Mouse (Mus musculus) heart, embryonic 15.5 days (tissue): Measurements from ENCODE around the gene Lpar5. TPM values are rescaled to one million over a fixed set of nuclear protein-coding genes. Genes with fewer than 3 reads are reported as not detected.

Source experiments
- ATAC-seq: fragments of 200-750 bp; cut with Nextera tagmentation; replicated peaks from 2 replicates; pipeline ENCODE4 v1.8.0; 2017; ENCODE audit warnings: low read depth, moderate TSS enrichment; ENCODE audit not compliant: insufficient number of reproducible peaks, insufficient read depth, low FRiP score
- H3K27ac ChIP-seq: fragments of 300-500 bp; sonication (generic); 2 replicates; pipeline ENCODE4 v1.5.1; 2015; ENCODE audit warnings: mild to moderate bottlenecking, inconsistent platforms
- H3K27me3 ChIP-seq: fragments of 300-500 bp; sonication (generic); 2 replicates; pipeline ENCODE4 v1.6.1; 2015; ENCODE audit warnings: inconsistent platforms
- H3K36me3 ChIP-seq: fragments of 300-500 bp; sonication (generic); 2 replicates; pipeline ENCODE4 v1.6.1; 2015; ENCODE audit warnings: mild to moderate bottlenecking, inconsistent platforms
- H3K4me1 ChIP-seq: fragments of 300-500 bp; sonication (generic); replicated peaks from 2 replicates; pipeline ENCODE4 v1.6.1; 2015; ENCODE audit warnings: inconsistent platforms
- H3K4me2 ChIP-seq: fragments of 300-500 bp; sonication (generic); 2 replicates; pipeline ENCODE4 v1.6.1; 2015; ENCODE audit warnings: inconsistent platforms, mild to moderate bottlenecking, moderate library complexity
- H3K4me3 ChIP-seq: fragments of 300-500 bp; sonication (generic); 2 replicates; pipeline ENCODE4 v1.5.1; 2015; ENCODE audit warnings: mild to moderate bottlenecking, inconsistent platforms
- H3K9ac ChIP-seq: fragments of 300-500 bp; sonication (generic); 2 replicates; pipeline ENCODE4 v1.6.1; 2015; ENCODE audit warnings: mild to moderate bottlenecking, inconsistent platforms
- H3K9me3 ChIP-seq: fragments of 300-500 bp; sonication (generic); replicated peaks from 2 replicates; pipeline ENCODE4 v1.6.1; 2016; ENCODE audit warnings: inconsistent platforms
- WGBS: fragments of 180-500 bp; shearing (Covaris S2); methylation state at CpG from one replicate; pipeline ENCODE4 v1.1.7; 2015; ENCODE audit warnings: mixed read lengths; 5-methylcytosine and 5-hydroxymethylcytosine counted together
- microRNA-seq: library from miRNA; unstranded; fragments of <30 nt; microRNA quantifications from one replicate; pipeline ENCODE4, GENCODE M21; 2016
- polyA plus RNA-seq: library from polyadenylated mRNA; unstranded; fragments of >200 nt; fragmentation: Nextera tagmentation; extraction: Ambion mirVana; gene quantifications from 2 replicates; pipeline ENCODE4 v1.2.1, GENCODE M21; 2015

The Lpar5 gene
- polyA plus RNA-seq, 1 experiment from 2014 or later: 0.35 TPM

GRCm38 (mm10) chr6:125129710-125130402 lies 62.1 kb downstream of the Lpar5 start:
- no peaks in the 10 kb centered on the region for H3K9me3 ChIP-seq
- H3K36me3 ChIP-seq: peaks cover 68% of the 10 kb centered on the region
- no peaks in the 10 kb centered on the region for H3K27me3 ChIP-seq
- ATAC-seq: no peak
- 83% methylated on average over 20 of the region's 20 CpGs for WGBS
- no peak overlapping the region for H3K27ac ChIP-seq
- no peak overlapping the region for H3K4me2 ChIP-seq
- no peak overlapping the region for H3K4me3 ChIP-seq
- H3K9ac ChIP-seq: no peak overlapping the region
- H3K4me1 ChIP-seq: peaks cover 18% of the 10 kb centered on the region

GRCm38 (mm10) chr6:125131302-125132156 lies 63.8 kb downstream of the Lpar5 start, which contains the start of gene Nop2:
Nop2 (plus strand) TSS chr6:125131909.
- WGBS: under 1% methylated on average over 66 of the region's 66 CpGs

More at GRCm38 (mm10) chr6:125131302-125132156, 63.8 kb downstream of the Lpar5 start, which contains the start of gene Nop2:
- H3K9me3 ChIP-seq: no peaks in the 10 kb centered on the region
- H3K4me2 ChIP-seq: peak within 1 kb of the TSS; percentile 92
- peaks cover 18% of the 10 kb centered on the region for H3K4me1 ChIP-seq
- peak within 1 kb of the TSS; percentile 72 for H3K9ac ChIP-seq
- H3K4me3 ChIP-seq: peak within 1 kb of the TSS; percentile 68
- H3K27ac ChIP-seq: peak within 1 kb of the TSS; percentile 90
- ATAC-seq: peak; percentile 93
- H3K27me3 ChIP-seq: no peaks in the 10 kb centered on the region
- H3K36me3 ChIP-seq: peaks cover 67% of the 10 kb centered on the region

Small RNA genes within 50 kb of the gene (microRNA-seq; reads per million reads assigned to microRNA genes)
- not detected for gene Mir7045

Other genes starting within 250 kb of the Lpar5 start
- gene Usp5, start 238.4 kb upstream of the Lpar5 start, polyA plus RNA-seq: 87.2 and 114 TPM in 2 replicates
- 117 and 128 TPM in 2 replicates for gene Cdca3, start 238.4 kb upstream of the Lpar5 start, polyA plus RNA-seq
- 4.9 and 5.2 TPM in 2 replicates for gene Gnb3, start 227.6 kb upstream of the Lpar5 start, polyA plus RNA-seq
- gene P3h3, start 210.2 kb upstream of the Lpar5 start, polyA plus RNA-seq: 14.0 and 24.2 TPM in 2 replicates
- 2.2 and 2.4 TPM in 2 replicates for gene Gpr162, start 203.9 kb upstream of the Lpar5 start, polyA plus RNA-seq
- 0.05 and 0.68 TPM in 2 replicates for gene Cd4, start 179.7 kb upstream of the Lpar5 start, polyA plus RNA-seq
- gene Lag3, start 156.2 kb upstream of the Lpar5 start, polyA plus RNA-seq: 1.2 and 1.7 TPM in 2 replicates
- 255 and 294 TPM in 2 replicates for gene Ptms, start 147.8 kb upstream of the Lpar5 start, polyA plus RNA-seq
- 358 and 371 TPM in 2 replicates for gene Mlf2, start 136.5 kb upstream of the Lpar5 start, polyA plus RNA-seq
- 129 and 139 TPM in 2 replicates for gene Cops7a, start 102.4 kb upstream of the Lpar5 start, polyA plus RNA-seq
- gene Pianp, start 71.2 kb upstream of the Lpar5 start, polyA plus RNA-seq: 0.62 and 1.1 TPM in 2 replicates
- gene Zfp384, start 58.8 kb upstream of the Lpar5 start, polyA plus RNA-seq: 9.0 and 12.4 TPM in 2 replicates
- 79.2 and 83.1 TPM in 2 replicates for gene Ing4, start 28.2 kb upstream of the Lpar5 start, polyA plus RNA-seq
- 5.2 and 7.1 TPM in 2 replicates for gene Acrbp, start 18.2 kb upstream of the Lpar5 start, polyA plus RNA-seq
- 61.1 and 63.4 TPM in 2 replicates for gene Chd4, start 28.1 kb downstream of the Lpar5 start, polyA plus RNA-seq
- gene Nop2, start 64.0 kb downstream of the Lpar5 start, polyA plus RNA-seq: 35.0 and 43.6 TPM in 2 replicates
- gene Iffo1, start 77.3 kb downstream of the Lpar5 start, polyA plus RNA-seq: 9.7 and 13.4 TPM in 2 replicates
- gene Gapdh, start 98.5 kb downstream of the Lpar5 start, polyA plus RNA-seq: 3,777 and 4,210 TPM in 2 replicates
- gene Ncapd2, start 123.8 kb downstream of the Lpar5 start, polyA plus RNA-seq: 66.1 and 93.1 TPM in 2 replicates
- 233 and 272 TPM in 2 replicates for gene Mrpl51, start 123.9 kb downstream of the Lpar5 start, polyA plus RNA-seq
- gene Vamp1, start 147.6 kb downstream of the Lpar5 start, polyA plus RNA-seq: 5.3 and 6.7 TPM in 2 replicates
- 3.9 and 8.2 TPM in 2 replicates for gene Tapbpl, start 163.9 kb downstream of the Lpar5 start, polyA plus RNA-seq
- 2.0 and 10.1 TPM in 2 replicates for gene Cd27, start 169.1 kb downstream of the Lpar5 start, polyA plus RNA-seq
- 0.11 TPM in 1 of 2 replicates, not detected in the other for gene Tuba3a, start 218.1 kb downstream of the Lpar5 start, polyA plus RNA-seq
- gene Ltbr, start 246.0 kb downstream of the Lpar5 start, polyA plus RNA-seq: 37.8 and 48.4 TPM in 2 replicates